Mouse (Mus musculus) kidney, embryonic 14.5 days (tissue): ENCODE measurements around the gene Syndig1. TPM values are rescaled to one million over a fixed set of nuclear protein-coding genes. Genes with fewer than 3 reads are reported as not detected.

ENCODE experiments used
- ATAC-seq: fragments of 200-750 bp; cut with Nextera tagmentation; 2 replicates; pipeline ENCODE4 v1.8.0; 2017; ENCODE audit warnings: moderate number of reproducible peaks, mild to moderate bottlenecking, moderate TSS enrichment, moderate library complexity; ENCODE audit not compliant: low FRiP score, low TSS enrichment
- H3K27ac ChIP-seq: fragments of 300-500 bp; sonication (generic); 2 replicates; pipeline ENCODE4 v1.5.1; 2014; ENCODE audit warnings: low read depth, mild to moderate bottlenecking, low read length, moderate library complexity, mixed read lengths
- H3K27me3 ChIP-seq: fragments of 300-500 bp; sonication (generic); 2 replicates; pipeline ENCODE4 v1.6.1; 2014; ENCODE audit warnings: mild to moderate bottlenecking, low read length; ENCODE audit not compliant: control insufficient read depth, insufficient read depth
- H3K36me3 ChIP-seq: fragments of 300-500 bp; sonication (generic); 2 replicates; pipeline ENCODE4 v1.6.1; 2014; ENCODE audit warnings: low read length, mixed read lengths; ENCODE audit not compliant: control insufficient read depth, insufficient read depth
- H3K4me1 ChIP-seq: fragments of 300-500 bp; sonication (generic); 2 replicates; pipeline ENCODE4 v1.6.1; 2014; ENCODE audit warnings: low read length, mixed read lengths; ENCODE audit not compliant: control insufficient read depth, insufficient read depth
- H3K4me2 ChIP-seq: fragments of 300-500 bp; sonication (generic); replicated peaks from 2 replicates; pipeline ENCODE4 v1.6.1; 2014; ENCODE audit warnings: low read depth, mild to moderate bottlenecking, low read length
- H3K4me3 ChIP-seq: fragments of 300-500 bp; sonication (generic); 2 replicates; pipeline ENCODE4 v1.5.1; 2014; ENCODE audit warnings: mild to moderate bottlenecking, low read length
- H3K9ac ChIP-seq: fragments of 300-500 bp; sonication (generic); 2 replicates; pipeline ENCODE4 v1.6.1; 2014; ENCODE audit warnings: low read depth, mild to moderate bottlenecking, low read length, moderate library complexity
- H3K9me3 ChIP-seq: fragments of 300-500 bp; sonication (generic); 2 replicates; pipeline ENCODE4 v1.6.1; 2016; ENCODE audit warnings: low read length; ENCODE audit not compliant: control insufficient read depth
- WGBS: fragments of 180-500 bp; shearing (Covaris S2); extraction: QIAGEN DNeasy Blood & Tissue Kit; methylation state at CpG from one replicate; pipeline ENCODE4 v1.1.7; 2014; 5-methylcytosine and 5-hydroxymethylcytosine counted together
- polyA plus RNA-seq: library from polyadenylated mRNA; unstranded; fragments of >200 nt; fragmentation: Nextera tagmentation; extraction: Ambion mirVana; gene quantifications from 2 replicates; pipeline ENCODE4 v1.2.1, GENCODE M21; 2014

Gene Syndig1
- polyA plus RNA-seq, 1 experiment from 2014 or later, result 3.6 TPM

GRCm38 (mm10) chr2:150000564-150000963, 171.6 kb downstream of the Syndig1 start:
- 52% methylated on average over 2 of the region's 2 CpGs for WGBS
- H3K27me3 ChIP-seq, result no peaks in the 10 kb centered on the region
- H3K9ac ChIP-seq, result no peak overlapping the region
- ATAC-seq, result no peak
- no peaks in the 10 kb centered on the region for H3K4me1 ChIP-seq
- no peak overlapping the region for H3K27ac ChIP-seq
- no peaks in the 10 kb centered on the region for H3K36me3 ChIP-seq
- H3K4me2 ChIP-seq, result no peak overlapping the region
- no peak overlapping the region for H3K4me3 ChIP-seq
- no peaks in the 10 kb centered on the region for H3K9me3 ChIP-seq

GRCm38 (mm10) chr2:150003499-150003898, 174.5 kb downstream of the Syndig1 start:
- no peak for ATAC-seq
- WGBS, result 77% methylated on average over 3 of the region's 3 CpGs
- H3K9me3 ChIP-seq, result no peaks in the 10 kb centered on the region
- H3K27ac ChIP-seq, result no peak overlapping the region
- H3K4me2 ChIP-seq, result no peak overlapping the region
- H3K36me3 ChIP-seq, result no peaks in the 10 kb centered on the region
- no peak overlapping the region for H3K9ac ChIP-seq
- H3K27me3 ChIP-seq, result no peaks in the 10 kb centered on the region
- H3K4me1 ChIP-seq, result no peaks in the 10 kb centered on the region
- H3K4me3 ChIP-seq, result no peak overlapping the region

- no peak overlapping the region for H3K4me3 ChIP-seq
- H3K4me2 ChIP-seq, result no peak overlapping the region
- no peaks in the 10 kb centered on the region for H3K27me3 ChIP-seq
- no peaks in the 10 kb centered on the region for H3K9me3 ChIP-seq
- no peak overlapping the region for H3K27ac ChIP-seq
- H3K9ac ChIP-seq, result no peak overlapping the region
- ATAC-seq, result no peak
- H3K4me1 ChIP-seq, result no peaks in the 10 kb centered on the region
- 76% methylated on average over 6 of the region's 6 CpGs for WGBS
- no peaks in the 10 kb centered on the region for H3K36me3 ChIP-seq
These were observed 183.9 kb downstream of the Syndig1 start for GRCm38 (mm10) chr2:150012787-150013346.

- no peaks in the 10 kb centered on the region for H3K4me1 ChIP-seq
- no peak overlapping the region for H3K27ac ChIP-seq
- no peaks in the 10 kb centered on the region for H3K36me3 ChIP-seq
- no peak for ATAC-seq
- H3K9me3 ChIP-seq, result no peaks in the 10 kb centered on the region
- H3K4me3 ChIP-seq, result no peak overlapping the region
- H3K9ac ChIP-seq, result no peak overlapping the region
- 70% methylated on average over 4 of the region's 4 CpGs for WGBS
- H3K27me3 ChIP-seq, result no peaks in the 10 kb centered on the region
- H3K4me2 ChIP-seq, result no peak overlapping the region
These were observed 184.8 kb downstream of the Syndig1 start for GRCm38 (mm10) chr2:150013785-150014184.

GRCm38 (mm10) chr2:150016303-150016702, 187.3 kb downstream of the Syndig1 start:
- H3K36me3 ChIP-seq, result no peaks in the 10 kb centered on the region
- no peak overlapping the region for H3K27ac ChIP-seq
- H3K27me3 ChIP-seq, result no peaks in the 10 kb centered on the region
- 67% methylated on average over 5 of the region's 5 CpGs for WGBS
- no peak for ATAC-seq
- H3K9me3 ChIP-seq, result no peaks in the 10 kb centered on the region
- H3K4me2 ChIP-seq, result no peak overlapping the region
- no peak overlapping the region for H3K9ac ChIP-seq
- H3K4me1 ChIP-seq, result no peaks in the 10 kb centered on the region
- no peak overlapping the region for H3K4me3 ChIP-seq

- H3K4me3 ChIP-seq, result no peak overlapping the region
- no peaks in the 10 kb centered on the region for H3K4me1 ChIP-seq
- no peaks in the 10 kb centered on the region for H3K27me3 ChIP-seq
- no peaks in the 10 kb centered on the region for H3K9me3 ChIP-seq
- no peak overlapping the region for H3K27ac ChIP-seq
- H3K36me3 ChIP-seq, result no peaks in the 10 kb centered on the region
- ATAC-seq, result no peak
- no peak overlapping the region for H3K9ac ChIP-seq
- no peak overlapping the region for H3K4me2 ChIP-seq
- WGBS, result 56% methylated on average over 2 of the region's 2 CpGs
These were observed 191.7 kb downstream of the Syndig1 start for GRCm38 (mm10) chr2:150020706-150021105.

GRCm38 (mm10) chr2:150023873-150024339, 194.9 kb downstream of the Syndig1 start:
- H3K4me1 ChIP-seq, result no peaks in the 10 kb centered on the region
- H3K4me3 ChIP-seq, result no peak overlapping the region
- H3K27ac ChIP-seq, result no peak overlapping the region
- H3K4me2 ChIP-seq, result no peak overlapping the region
- H3K27me3 ChIP-seq, result no peaks in the 10 kb centered on the region
- H3K9ac ChIP-seq, result no peak overlapping the region
- 45% methylated on average over 2 of the region's 2 CpGs for WGBS
- ATAC-seq, result peak; percentile 80
- H3K36me3 ChIP-seq, result no peaks in the 10 kb centered on the region
- H3K9me3 ChIP-seq, result no peaks in the 10 kb centered on the region

GRCm38 (mm10) chr2:150043531-150043930, 214.5 kb downstream of the Syndig1 start:
- ATAC-seq, result no peak
- Histone ChIP-seq H3K36me3 (no peaks in the 10 kb centered on the region), H3K4me3 (no peak overlapping the region), H3K27me3 (no peaks in the 10 kb centered on the region), H3K27ac (no peak overlapping the region), H3K4me1 (no peaks in the 10 kb centered on the region), H3K9me3 (no peaks in the 10 kb centered on the region), H3K4me2 (no peak overlapping the region), H3K9ac (no peak overlapping the region)
- 91% methylated on average over 7 of the region's 7 CpGs for WGBS
